Mouse (Mus musculus) kidney, embryonic 15.5 days (tissue): ENCODE data around the gene Cdh5. TPM values are rescaled to one million over a fixed set of nuclear protein-coding genes. Genes with fewer than 3 reads are reported as not detected.

Experiments used
- ATAC-seq: fragments of 200-750 bp; cut with Nextera tagmentation; replicated peaks from 2 replicates; pipeline ENCODE4 v1.8.0; 2017; ENCODE audit warnings: moderate TSS enrichment; ENCODE audit not compliant: low FRiP score
- H3K27ac ChIP-seq: fragments of 300-500 bp; sonication (generic); 2 replicates; pipeline ENCODE4 v1.5.1; 2015; ENCODE audit warnings: mild to moderate bottlenecking, inconsistent platforms
- H3K27me3 ChIP-seq: fragments of 300-500 bp; sonication (generic); 2 replicates; pipeline ENCODE4 v1.6.1; 2015; ENCODE audit warnings: inconsistent platforms
- H3K36me3 ChIP-seq: fragments of 300-500 bp; sonication (generic); 2 replicates; pipeline ENCODE4 v1.6.1; 2015; ENCODE audit warnings: inconsistent platforms
- H3K4me1 ChIP-seq: fragments of 300-500 bp; sonication (generic); 2 replicates; pipeline ENCODE4 v1.6.1; 2015; ENCODE audit warnings: inconsistent platforms
- H3K4me2 ChIP-seq: fragments of 300-500 bp; sonication (generic); 2 replicates; pipeline ENCODE4 v1.6.1; 2015; ENCODE audit warnings: moderate library complexity, mild to moderate bottlenecking, inconsistent platforms
- H3K4me3 ChIP-seq: fragments of 300-500 bp; sonication (generic); replicated peaks from 2 replicates; pipeline ENCODE4 v1.5.1; 2015; ENCODE audit warnings: mild to moderate bottlenecking, inconsistent platforms
- H3K9ac ChIP-seq: fragments of 300-500 bp; sonication (generic); 2 replicates; pipeline ENCODE4 v1.6.1; 2015; ENCODE audit warnings: mild to moderate bottlenecking, inconsistent platforms
- H3K9me3 ChIP-seq: fragments of 300-500 bp; sonication (generic); replicated peaks from 2 replicates; pipeline ENCODE4 v1.6.1; 2016; ENCODE audit warnings: inconsistent platforms
- WGBS: fragments of 180-500 bp; shearing (Covaris S2); methylation state at CpG from one replicate; pipeline ENCODE4 v1.1.7; 2015; ENCODE audit warnings: mixed read lengths; 5-methylcytosine and 5-hydroxymethylcytosine counted together
- polyA plus RNA-seq: library from polyadenylated mRNA; unstranded; fragments of >200 nt; fragmentation: Nextera tagmentation; extraction: Ambion mirVana; gene quantifications from 2 replicates; pipeline ENCODE4 v1.2.1, GENCODE M21; 2015

The Cdh5 gene
- polyA plus RNA-seq, 1 experiment from 2014 or later = 38.3 TPM

DNA sequence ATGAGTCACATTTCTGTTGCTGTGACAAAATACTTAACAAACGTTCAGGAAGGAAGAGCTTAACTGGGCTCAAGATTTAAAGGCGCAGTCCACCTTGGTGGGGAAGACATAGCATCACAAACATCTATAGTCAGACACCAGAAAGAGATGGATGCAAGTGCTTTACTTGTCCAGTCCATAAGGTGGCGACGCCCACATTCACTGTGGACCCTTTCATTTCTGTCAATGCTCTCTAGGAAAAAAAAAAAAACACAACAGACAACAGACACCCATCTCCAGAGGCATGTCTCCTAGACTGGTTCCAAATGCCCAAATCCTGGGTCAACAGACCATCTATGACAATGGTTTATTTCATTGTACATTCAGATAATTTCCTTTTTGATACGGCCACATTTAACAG is 23.1 kb downstream of the Cdh5 start:
- Histone ChIP-seq H3K36me3 (no peaks in the 10 kb centered on the region), H3K9ac (no peak overlapping the region), H3K9me3 (no peaks in the 10 kb centered on the region), H3K4me3 (no peak overlapping the region), H3K27me3 (no peaks in the 10 kb centered on the region), H3K4me1 (no peaks in the 10 kb centered on the region), H3K4me2 (no peak overlapping the region), H3K27ac (no peak overlapping the region)
- no peak for ATAC-seq
- 79% methylated on average over 5 of the region's 5 CpGs for WGBS

GRCm38 (mm10) chr8:104127160-104127883 is 25.9 kb downstream of the Cdh5 start:
- 68% methylated on average over 4 of the region's 4 CpGs for WGBS
- H3K36me3 ChIP-seq = no peaks in the 10 kb centered on the region

GRCm38 (mm10) chr8:104130916-104131315 is 29.5 kb downstream of the Cdh5 start:
- no peak overlapping the region for H3K4me2 ChIP-seq
- 94% methylated on average over 9 of the region's 9 CpGs for WGBS

More at GRCm38 (mm10) chr8:104127160-104127883, 25.9 kb downstream of the Cdh5 start:
- Histone ChIP-seq H3K4me1 (no peaks in the 10 kb centered on the region), H3K9ac (no peak overlapping the region), H3K4me3 (no peak overlapping the region), H3K27ac (no peak overlapping the region), H3K27me3 (no peaks in the 10 kb centered on the region), H3K4me2 (no peak overlapping the region), H3K9me3 (no peaks in the 10 kb centered on the region)
- no peak for ATAC-seq

DNA sequence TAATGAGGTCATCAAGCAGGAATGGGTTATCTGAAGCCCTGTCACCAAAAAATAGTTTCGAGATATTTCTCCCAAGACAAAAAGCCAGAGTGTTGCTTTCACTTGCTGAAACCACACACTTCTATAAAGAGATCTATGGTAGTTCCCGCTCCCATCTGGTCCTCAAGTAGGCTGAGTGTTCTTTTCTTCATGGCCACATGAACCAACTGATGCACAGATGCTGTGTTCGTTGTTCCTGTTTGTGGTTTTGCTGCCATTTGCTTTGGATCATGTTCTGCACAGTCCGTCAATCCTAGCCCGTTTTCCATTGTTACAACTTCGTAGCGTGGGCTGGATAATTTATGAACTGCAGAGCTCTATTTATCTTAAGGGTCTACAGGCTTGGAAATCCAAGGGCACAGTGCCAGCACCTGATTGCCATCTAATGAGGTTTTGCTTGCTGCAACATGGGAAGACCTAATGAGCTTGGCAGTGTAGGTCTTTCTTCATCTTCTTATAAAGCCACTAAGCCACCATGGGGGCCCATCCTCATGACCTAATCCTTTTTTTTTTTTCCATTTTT is 30.1 kb downstream of the Cdh5 start:
- no peaks in the 10 kb centered on the region for H3K9me3 ChIP-seq
- 68% methylated on average over 7 of the region's 7 CpGs for WGBS
- no peaks in the 10 kb centered on the region for H3K4me1 ChIP-seq
- H3K4me2 ChIP-seq = no peak overlapping the region
- no peak overlapping the region for H3K4me3 ChIP-seq
- no peaks in the 10 kb centered on the region for H3K27me3 ChIP-seq
- H3K36me3 ChIP-seq = no peaks in the 10 kb centered on the region
- H3K27ac ChIP-seq = no peak overlapping the region
- no peak overlapping the region for H3K9ac ChIP-seq
- no peak for ATAC-seq

More at GRCm38 (mm10) chr8:104130916-104131315, 29.5 kb downstream of the Cdh5 start:
- no peaks in the 10 kb centered on the region for H3K36me3 ChIP-seq
- no peaks in the 10 kb centered on the region for H3K27me3 ChIP-seq
- H3K9ac ChIP-seq = no peak overlapping the region
- ATAC-seq = no peak
- no peaks in the 10 kb centered on the region for H3K4me1 ChIP-seq
- H3K9me3 ChIP-seq = no peaks in the 10 kb centered on the region
- H3K4me3 ChIP-seq = no peak overlapping the region
- no peak overlapping the region for H3K27ac ChIP-seq

GRCm38 (mm10) chr8:104134521-104134920 is 33.1 kb downstream of the Cdh5 start:
- Histone ChIP-seq H3K27ac (no peak overlapping the region), H3K9me3 (no peaks in the 10 kb centered on the region), H3K27me3 (no peaks in the 10 kb centered on the region), H3K4me3 (no peak overlapping the region), H3K36me3 (no peaks in the 10 kb centered on the region), H3K4me1 (no peaks in the 10 kb centered on the region), H3K9ac (no peak overlapping the region), H3K4me2 (no peak overlapping the region)
- no peak for ATAC-seq
- WGBS = 90% methylated on average over 8 of the region's 8 CpGs

DNA sequence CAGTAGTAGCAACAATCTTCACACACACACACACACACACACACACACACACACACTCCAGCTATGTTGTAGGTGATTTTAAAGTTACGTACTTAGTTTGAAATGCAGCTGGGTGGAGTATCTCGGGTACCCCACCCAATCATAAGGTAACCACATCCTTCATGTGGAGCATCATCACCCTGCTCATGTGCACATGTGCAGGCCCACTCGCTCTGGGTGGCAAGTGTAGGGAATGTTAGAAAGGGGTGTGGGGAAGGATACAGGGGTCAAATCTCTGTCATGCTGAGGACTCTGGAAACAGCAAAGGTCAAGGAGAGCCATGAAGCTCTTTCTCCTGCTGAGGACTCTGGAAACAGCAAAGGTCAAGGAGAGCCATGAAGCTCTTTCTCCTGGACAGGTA is 34.9 kb downstream of the Cdh5 start:
- ATAC-seq = no peak
- H3K4me1 ChIP-seq = no peaks in the 10 kb centered on the region
- H3K27me3 ChIP-seq = no peaks in the 10 kb centered on the region
- H3K9me3 ChIP-seq = no peaks in the 10 kb centered on the region
- no peak overlapping the region for H3K9ac ChIP-seq
- no peak overlapping the region for H3K4me2 ChIP-seq
- no peaks in the 10 kb centered on the region for H3K36me3 ChIP-seq
- 93% methylated on average over 3 of the region's 3 CpGs for WGBS
- H3K4me3 ChIP-seq = no peak overlapping the region
- no peak overlapping the region for H3K27ac ChIP-seq

DNA sequence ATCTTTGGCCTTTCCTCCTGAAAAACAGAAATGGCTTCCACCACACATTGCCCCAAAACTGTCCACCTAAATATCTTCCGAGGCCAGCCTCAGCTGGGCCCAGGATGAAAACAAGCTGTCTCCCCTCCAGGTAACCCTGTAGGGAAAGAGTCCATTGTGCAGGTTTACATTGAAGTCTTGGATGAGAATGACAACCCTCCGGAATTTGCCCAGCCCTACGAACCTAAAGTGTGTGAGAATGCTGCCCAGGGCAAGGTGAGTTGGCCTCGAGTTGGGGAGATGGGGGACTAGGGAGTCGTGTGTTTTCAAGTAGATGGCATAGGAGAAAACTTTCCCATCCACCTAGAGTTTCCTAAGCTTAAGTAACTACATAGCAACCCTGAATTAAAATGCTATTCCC is 36.2 kb downstream of the Cdh5 start:
- no peak for ATAC-seq
- Histone ChIP-seq H3K9ac (no peak overlapping the region), H3K4me2 (no peak overlapping the region), H3K27ac (no peak overlapping the region), H3K36me3 (no peaks in the 10 kb centered on the region), H3K9me3 (no peaks in the 10 kb centered on the region), H3K4me1 (no peaks in the 10 kb centered on the region), H3K27me3 (no peaks in the 10 kb centered on the region), H3K4me3 (no peak overlapping the region)
- 86% methylated on average over 5 of the region's 5 CpGs for WGBS

- ATAC-seq = no peak
- no peaks in the 10 kb centered on the region for H3K36me3 ChIP-seq
Measured at GRCm38 (mm10) chr8:104140611-104141010, 39.2 kb downstream of the Cdh5 start.

DNA sequence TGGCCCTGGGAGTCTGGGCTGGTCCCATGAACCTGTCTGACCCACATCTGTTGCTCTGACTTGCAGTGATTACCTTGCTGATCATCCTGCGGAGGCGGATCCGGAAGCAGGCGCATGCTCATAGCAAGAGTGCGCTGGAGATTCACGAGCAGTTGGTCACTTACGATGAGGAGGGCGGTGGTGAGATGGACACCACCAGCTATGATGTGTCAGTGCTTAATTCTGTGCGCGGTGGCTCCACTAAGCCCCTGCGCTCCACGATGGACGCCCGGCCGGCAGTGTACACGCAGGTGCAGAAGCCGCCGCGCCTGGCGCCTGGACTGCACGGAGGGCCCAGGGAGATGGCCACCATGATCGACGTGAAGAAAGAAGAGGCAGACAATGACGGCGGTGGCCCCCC is 41.0 kb downstream of the Cdh5 start:
- no peak for ATAC-seq
- Histone ChIP-seq H3K36me3 (no peaks in the 10 kb centered on the region), H3K4me2 (no peak overlapping the region), H3K9ac (no peak overlapping the region), H3K9me3 (no peaks in the 10 kb centered on the region), H3K27ac (no peak overlapping the region), H3K4me3 (no peak overlapping the region), H3K4me1 (no peaks in the 10 kb centered on the region), H3K27me3 (no peaks in the 10 kb centered on the region)
- WGBS = 95% methylated on average over 25 of the region's 25 CpGs

More at GRCm38 (mm10) chr8:104140611-104141010, 39.2 kb downstream of the Cdh5 start:
- Histone ChIP-seq H3K4me2 (no peak overlapping the region), H3K27ac (no peak overlapping the region), H3K4me3 (no peak overlapping the region), H3K9ac (no peak overlapping the region), H3K4me1 (no peaks in the 10 kb centered on the region), H3K27me3 (no peaks in the 10 kb centered on the region), H3K9me3 (no peaks in the 10 kb centered on the region)
- 83% methylated on average over 13 of the region's 13 CpGs for WGBS

DNA sequence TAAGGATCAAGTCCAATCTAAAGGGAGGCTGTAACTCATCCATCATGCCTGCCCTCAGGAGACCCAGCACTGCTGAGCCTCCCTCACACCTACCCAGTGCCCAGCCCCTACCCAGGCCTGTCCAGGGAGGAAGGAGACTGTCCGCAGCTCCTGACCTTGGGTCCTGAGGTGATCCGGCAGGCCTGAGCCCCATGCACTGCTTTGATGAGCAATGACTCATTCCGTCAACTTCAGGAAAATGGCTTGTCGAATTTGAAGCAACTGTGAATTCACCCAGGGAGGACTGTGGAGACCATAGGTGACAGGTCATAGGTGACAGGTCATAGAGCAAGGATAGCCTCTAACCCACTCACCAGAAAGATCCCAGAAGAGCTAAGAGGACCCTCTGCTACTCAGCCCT is 42.0 kb downstream of the Cdh5 start:
- no peak overlapping the region for H3K27ac ChIP-seq
- WGBS = 61% methylated on average over 4 of the region's 4 CpGs
- no peak for ATAC-seq
- no peak overlapping the region for H3K9ac ChIP-seq
- H3K9me3 ChIP-seq = no peaks in the 10 kb centered on the region
- H3K4me2 ChIP-seq = no peak overlapping the region
- no peaks in the 10 kb centered on the region for H3K27me3 ChIP-seq
- no peaks in the 10 kb centered on the region for H3K4me1 ChIP-seq
- H3K4me3 ChIP-seq = no peak overlapping the region
- no peaks in the 10 kb centered on the region for H3K36me3 ChIP-seq

GRCm38 (mm10) chr8:104144434-104145216 is 43.2 kb downstream of the Cdh5 start:
- Histone ChIP-seq H3K27me3 (no peaks in the 10 kb centered on the region), H3K9me3 (no peaks in the 10 kb centered on the region), H3K4me2 (no peak overlapping the region), H3K27ac (no peak overlapping the region), H3K36me3 (no peaks in the 10 kb centered on the region), H3K9ac (no peak overlapping the region), H3K4me3 (no peak overlapping the region), H3K4me1 (no peaks in the 10 kb centered on the region)
- no peak for ATAC-seq
- 80% methylated on average over 13 of the region's 13 CpGs for WGBS

DNA sequence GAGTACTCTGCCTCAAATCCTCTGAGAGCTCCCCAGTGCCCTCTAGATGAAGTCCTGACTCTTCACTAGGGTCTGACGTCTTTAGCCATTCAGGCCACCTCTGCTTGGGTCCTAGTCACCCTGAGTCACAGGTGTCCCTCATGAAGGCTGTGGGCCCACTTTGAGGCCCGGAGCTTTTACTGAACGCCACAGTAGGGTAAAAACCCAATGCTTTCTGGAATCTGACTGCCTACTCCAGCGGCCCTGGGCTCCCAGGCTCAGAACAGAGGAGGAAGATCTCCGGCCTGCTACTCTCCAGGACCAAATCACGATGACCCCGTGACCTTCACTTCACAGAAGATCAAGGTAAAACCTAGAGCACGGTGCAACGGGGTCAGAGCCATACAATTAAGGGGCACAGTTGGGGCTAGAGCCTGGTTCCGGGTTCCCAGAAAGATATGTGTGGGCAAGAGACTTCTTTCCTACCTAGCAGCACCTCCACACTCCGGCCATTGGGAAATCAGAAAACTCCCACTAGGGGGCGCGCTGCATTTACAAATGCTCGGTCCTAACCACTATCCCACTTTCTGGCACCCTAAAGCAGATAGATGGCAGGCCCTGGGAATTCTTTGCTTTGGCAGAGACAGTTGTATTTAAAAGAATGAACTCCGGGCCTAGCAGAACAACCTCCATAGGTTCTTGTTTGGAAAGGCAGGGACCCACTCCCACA is 44.7 kb downstream of the Cdh5 start:
- no peaks in the 10 kb centered on the region for H3K27me3 ChIP-seq
- no peak overlapping the region for H3K4me3 ChIP-seq
- 32% methylated on average over 15 of the region's 15 CpGs for WGBS
- no peaks in the 10 kb centered on the region for H3K36me3 ChIP-seq
- H3K27ac ChIP-seq = no peak overlapping the region
- no peaks in the 10 kb centered on the region for H3K9me3 ChIP-seq
- ATAC-seq = peak; percentile 81
- no peak overlapping the region for H3K9ac ChIP-seq
- H3K4me2 ChIP-seq = no peak overlapping the region
- H3K4me1 ChIP-seq = no peaks in the 10 kb centered on the region
